Mouse (Mus musculus) erythroblast, embryonic 14.5 days (primary cell): Measurements from ENCODE around the gene Gimd1.

Source experiments
- GATA1 ChIP-seq: IDR thresholded peaks from 2 replicates; pipeline ENCODE4 v1.6.1; 2012; ENCODE audit warnings: low read length, inconsistent platforms, mixed read lengths
- TAL1 ChIP-seq: IDR thresholded peaks from 3 replicates; pipeline ENCODE4 v1.6.1; 2012; ENCODE audit warnings: low read length, inconsistent platforms, mixed read lengths

DNA sequence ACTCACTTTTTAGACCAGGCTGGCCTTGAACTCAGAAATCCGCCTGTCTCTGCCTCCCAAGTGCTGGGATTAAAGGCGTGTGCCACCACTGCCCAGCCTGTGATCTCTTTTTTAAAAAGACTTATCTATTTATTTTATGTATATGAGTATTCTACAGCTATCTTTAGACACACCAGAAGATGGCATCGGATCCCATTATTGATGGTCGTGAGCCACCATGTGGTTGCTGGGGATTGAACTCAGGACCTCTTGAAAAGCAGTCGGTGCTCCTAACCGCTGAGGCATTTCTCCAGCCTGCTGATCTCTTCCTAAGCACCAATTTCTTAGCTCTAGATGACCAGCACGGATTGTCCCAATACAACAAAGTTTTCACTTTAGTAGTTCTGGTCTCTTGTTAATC is 24.3 kb downstream of the Gimd1 start:
- no peak for TF ChIP-seq GATA1
- no peak for TF ChIP-seq TAL1
